Mouse (Mus musculus) cortical plate, adult 2 months (tissue): ENCODE results near the gene Ltc4s. TPM values are rescaled to one million over a fixed set of nuclear protein-coding genes. Genes with fewer than 3 reads are reported as not detected.

Experiments
- H3K27ac ChIP-seq: fragments of 200-500 bp; 2 replicates; pipeline ENCODE4 v1.5.1; 2012; ENCODE audit warnings: low read length, control low read depth, inconsistent platforms; ENCODE audit not compliant: insufficient read depth
- H3K4me1 ChIP-seq: fragments of 200-500 bp; 2 replicates; pipeline ENCODE4 v1.6.1; 2011; ENCODE audit warnings: low read length; ENCODE audit not compliant: control insufficient read depth, insufficient read depth
- H3K4me3 ChIP-seq: fragments of 200-500 bp; 2 replicates; pipeline ENCODE4 v1.5.1; 2011; ENCODE audit warnings: mild to moderate bottlenecking, low read length, control low read depth; ENCODE audit not compliant: insufficient read depth
- CTCF ChIP-seq: fragments of 200-500 bp; IDR thresholded peaks from 2 replicates; pipeline ENCODE4 v1.5.1; 2011; ENCODE audit warnings: mild to moderate bottlenecking, control low read depth, low read length; ENCODE audit not compliant: insufficient read depth; ENCODE audit errors: extremely low read depth
- POLR2A ChIP-seq: fragments of 200-500 bp; IDR thresholded peaks from 2 replicates; pipeline ENCODE4 v1.6.1; 2011; ENCODE audit warnings: mild to moderate bottlenecking, low read length, control low read depth; ENCODE audit not compliant: insufficient read depth; ENCODE audit errors: extremely low read depth
- polyA plus RNA-seq: library from polyadenylated mRNA; depleted of rRNA; stranded (reverse); fragments of >200 nt; gene quantifications from 2 replicates; pipeline ENCODE4 v1.2.3, GENCODE M21; 2012

The Ltc4s gene
- polyA plus RNA-seq, 1 experiment = 24.2 TPM

GRCm38 (mm10) chr11:50227226-50227625 lies 11.2 kb downstream of the Ltc4s start:
- Histone ChIP-seq H3K27ac (no peak overlapping the region), H3K4me1 (peaks cover 8% of the 10 kb centered on the region; the same call in 1 of the 2 replicates), H3K4me3 (peak overlapping the region; percentile 98; the same call in 1 of the 2 replicates)
- TF ChIP-seq POLR2A (no peak), CTCF (no peak)

- Histone ChIP-seq H3K4me1 (peaks cover 8% of the 10 kb centered on the region; the same call in 1 of the 2 replicates), H3K4me3 (peak overlapping the region; percentile 98), H3K27ac (no peak overlapping the region)
- TF ChIP-seq CTCF = no peak
- TF ChIP-seq POLR2A = no peak
These were observed 12.0 kb downstream of the Ltc4s start for GRCm38 (mm10) chr11:50226406-50226805.

GRCm38 (mm10) chr11:50225611-50226378 lies 12.6 kb downstream of the Ltc4s start:
- H3K27ac ChIP-seq = peak overlapping the region; percentile 73; the same call in 1 of the 2 replicates
- H3K4me3 ChIP-seq = peak overlapping the region; percentile 98
- peaks cover 8% of the 10 kb centered on the region; the same call in 1 of the 2 replicates for H3K4me1 ChIP-seq
- TF ChIP-seq POLR2A (no peak), CTCF (no peak)

GRCm38 (mm10) chr11:50224671-50225530 lies 13.5 kb downstream of the Ltc4s start:
- TF ChIP-seq CTCF (no peak), POLR2A (0 out of 2 replicates have a peak, but pooled peaks have one; percentile 7)
- H3K4me1 ChIP-seq = peaks cover 8% of the 10 kb centered on the region; the same call in 1 of the 2 replicates
- H3K27ac ChIP-seq = 0 out of 2 replicates have a peak overlapping the region, but pooled peaks have one; percentile 2
- H3K4me3 ChIP-seq = peak overlapping the region; percentile 98

GRCm38 (mm10) chr11:50223783-50224662 lies 14.4 kb downstream of the Ltc4s start:
- Histone ChIP-seq H3K27ac (no peak overlapping the region), H3K4me1 (peaks cover 8% of the 10 kb centered on the region; the same call in 1 of the 2 replicates), H3K4me3 (peak overlapping the region; percentile 98)
- TF ChIP-seq CTCF = no peak
- TF ChIP-seq POLR2A = no peak

- H3K4me1 ChIP-seq = peaks cover 8% of the 10 kb centered on the region; the same call in 1 of the 2 replicates
- H3K27ac ChIP-seq = no peak overlapping the region
- TF ChIP-seq POLR2A = no peak
- TF ChIP-seq CTCF = no peak
- no peak overlapping the region for H3K4me3 ChIP-seq
These were observed 15.7 kb downstream of the Ltc4s start for GRCm38 (mm10) chr11:50222559-50223276.

- 0 out of 2 replicates have a peak, but pooled peaks cover 5% of the 10 kb centered on the region for H3K4me1 ChIP-seq
- TF ChIP-seq CTCF (no peak), POLR2A (no peak)
- no peak overlapping the region for H3K4me3 ChIP-seq
- H3K27ac ChIP-seq = no peak overlapping the region
These were observed 18.6 kb downstream of the Ltc4s start for GRCm38 (mm10) chr11:50219833-50220232.

GRCm38 (mm10) chr11:50217811-50218210 lies 20.6 kb downstream of the Ltc4s start:
- TF ChIP-seq POLR2A = no peak
- TF ChIP-seq CTCF = no peak
- Histone ChIP-seq H3K27ac (no peak overlapping the region), H3K4me1 (peaks cover 3% of the 10 kb centered on the region; the same call in 1 of the 2 replicates), H3K4me3 (no peak overlapping the region)
